Mouse (Mus musculus): ENCODE measurements at regions not wholly inside any gene's neighbourhood (a gene's known extent, or its start where the extent isn't known, plus 50 kb on each side); places are given as distances from the start of the nearest gene placed in this dataset.

DNA sequence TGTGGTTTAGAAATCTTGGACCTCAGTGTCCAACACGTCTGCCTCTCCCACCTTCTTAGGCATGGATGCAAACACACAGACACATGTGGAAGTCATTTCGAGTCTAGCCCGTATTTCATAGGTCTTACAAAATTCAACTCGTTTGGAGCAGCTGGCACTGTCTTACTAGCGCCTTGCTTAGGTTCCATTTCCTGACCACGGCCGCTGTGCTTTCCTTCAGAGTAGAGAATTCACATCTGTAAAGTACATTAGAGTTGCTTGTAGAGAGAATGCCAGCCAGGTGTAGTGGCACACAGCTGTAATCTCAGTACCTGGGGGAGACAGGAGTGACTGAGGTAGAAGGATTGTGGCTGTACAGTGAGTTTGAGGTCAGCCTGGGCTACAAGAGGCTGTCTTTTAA is 346.6 kb downstream of the Zfp706 start:
- H3K4me3 ChIP-seq (replicated peaks) = no peak overlapping the region
- H3K27ac ChIP-seq = no peak overlapping the region
- 62% methylated on average over 7 of the region's 7 CpGs for WGBS
- H3K36me3 ChIP-seq = no peaks in the 10 kb centered on the region
- H3K27me3 ChIP-seq = no peaks in the 10 kb centered on the region
- no peak for ATAC-seq (replicated peaks; ENCODE audit: low FRiP score)
- H3K4me2 ChIP-seq = no peak overlapping the region
- H3K4me1 ChIP-seq = no peaks in the 10 kb centered on the region
- H3K9ac ChIP-seq = no peak overlapping the region
- no peaks in the 10 kb centered on the region for H3K9me3 ChIP-seq (replicated peaks)

Data from kidney, embryonic 15.5 days (tissue).